Mouse (Mus musculus) G1E (cell line): ENCODE data around the gene Gm14851. TPM values are rescaled to one million over a fixed set of nuclear protein-coding genes. Genes with fewer than 3 reads are reported as not detected.
"Not testable (repeated sequence)": the region's sequence is repeated elsewhere in the genome, so short reads cannot be mapped to it uniquely, and the experiment has no call there.

ENCODE experiments used
- ATAC-seq: 2 replicates; pipeline ENCODE4 v1.8.0; 2016; ENCODE audit warnings: mild to moderate bottlenecking; ENCODE audit not compliant: insufficient number of reproducible peaks, poor library complexity, low FRiP score, severe bottlenecking; ENCODE audit errors: extremely low read depth
- DNase-seq: peaks from one replicate; pipeline ENCODE4 v3.0.0; 2012; ENCODE audit warnings: low spot score
- H3K27me3 ChIP-seq: 2 replicates; pipeline ENCODE4 v1.6.1; 2012; ENCODE audit warnings: mild to moderate bottlenecking, low read length, inconsistent platforms; ENCODE audit not compliant: insufficient read depth
- H3K36me3 ChIP-seq: replicated peaks from 2 replicates; pipeline ENCODE3; 2012; ENCODE audit warnings: mild to moderate bottlenecking, inconsistent platforms
- H3K4me1 ChIP-seq: 2 replicates; pipeline ENCODE4 v1.6.1; 2012; ENCODE audit warnings: low read depth, low read length, inconsistent platforms, mixed read lengths; ENCODE audit not compliant: insufficient read depth
- H3K4me3 ChIP-seq: 2 replicates; pipeline ENCODE4 v1.5.1; 2012; ENCODE audit warnings: low read depth, mild to moderate bottlenecking, inconsistent platforms, low read length, moderate library complexity, mixed read lengths
- H3K9me3 ChIP-seq: replicated peaks from 2 replicates; pipeline ENCODE4 v1.6.1; 2012; ENCODE audit warnings: inconsistent platforms
- CTCF ChIP-seq: IDR thresholded peaks from 2 replicates; pipeline ENCODE4 v1.5.1; 2012; ENCODE audit warnings: low read depth, low read length, inconsistent platforms, mixed read lengths
- TAL1 ChIP-seq: conservative IDR thresholded peaks from 2 replicates; pipeline ENCODE4 v1.6.1; 2012; ENCODE audit warnings: low read depth, low read length, inconsistent platforms, mixed read lengths
- polyA plus RNA-seq: library from polyadenylated mRNA; stranded (reverse); fragments of >175 nt; gene quantifications from 2 replicates; pipeline ENCODE4 v1.2.3, GENCODE M21; 2012
- total RNA-seq, 2 experiments: library from RNA; stranded (forward) in 1 of 2; stranded (reverse) in 1 of 2; fragments of 200-1000 nt in 1 of 2; fragments of >200 nt in 1 of 2; fragmentation: Nextera tagmentation in 1 of 2; gene quantifications; 2 replicates each; pipeline ENCODE4 v1.2.3; 2014 to 2017

The Gm14851 gene
- total RNA-seq (2014; fragmentation: Nextera tagmentation) (not detected in 2 replicates), total RNA-seq (2017) (not detected in 2 replicates), polyA plus RNA-seq (not detected in 2 replicates)

DNA sequence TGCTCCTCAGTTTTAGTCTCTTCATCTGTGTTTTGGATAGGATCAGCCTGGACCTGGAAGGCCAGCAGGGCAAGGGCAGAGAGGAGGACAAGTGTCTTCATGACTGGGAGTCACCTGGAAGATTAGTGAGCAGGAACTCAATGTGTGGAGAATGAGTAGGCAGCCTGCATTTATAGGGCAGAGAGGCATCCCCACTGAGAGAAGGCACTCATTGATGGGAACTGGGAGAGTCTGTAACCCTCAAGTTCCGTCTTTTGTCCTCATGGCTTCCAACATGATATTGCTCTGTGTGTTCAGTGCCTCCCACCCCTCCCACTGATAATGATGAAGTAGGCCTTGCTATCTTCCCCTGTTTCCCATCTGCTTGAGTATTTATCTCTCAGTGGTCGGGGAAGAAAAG is at the start of gene Gm14851:
Gene Gm14851, minus strand, starts transcription at position 101 of the 400 bp plus-strand sequence.
- not testable (repeated sequence) for H3K4me1 ChIP-seq, H3K9me3 ChIP-seq, DNase-seq, H3K27me3 ChIP-seq, ATAC-seq, H3K4me3 ChIP-seq, H3K36me3 ChIP-seq

DNA sequence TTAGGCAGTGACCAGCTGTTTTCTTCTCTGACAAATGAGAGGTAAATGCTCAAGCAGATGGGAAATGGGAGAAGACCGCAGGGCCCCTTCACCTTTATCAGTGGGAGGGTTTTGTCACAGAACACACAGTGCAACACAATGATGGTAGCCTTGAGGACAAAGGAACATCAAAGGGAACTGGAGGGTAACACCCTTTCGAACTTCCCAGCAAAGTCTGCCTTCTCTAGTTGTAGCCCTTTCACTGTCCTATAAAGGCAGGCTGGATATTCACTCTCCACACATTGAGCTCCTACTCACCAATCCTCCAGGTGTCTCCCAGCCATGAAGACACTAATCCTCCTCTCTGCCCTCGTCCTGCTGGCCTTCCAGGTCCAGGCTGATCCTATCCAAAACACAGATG is 38.5 kb upstream of the Gm14851 start, which contains the start of gene Defa30:
Gene Defa30, plus strand, starts transcription at position 301 of the 400 bp plus-strand sequence.
- H3K27me3 ChIP-seq, H3K9me3 ChIP-seq, H3K4me3 ChIP-seq, ATAC-seq, H3K36me3 ChIP-seq, H3K4me1 ChIP-seq, DNase-seq: not testable (repeated sequence)

DNA sequence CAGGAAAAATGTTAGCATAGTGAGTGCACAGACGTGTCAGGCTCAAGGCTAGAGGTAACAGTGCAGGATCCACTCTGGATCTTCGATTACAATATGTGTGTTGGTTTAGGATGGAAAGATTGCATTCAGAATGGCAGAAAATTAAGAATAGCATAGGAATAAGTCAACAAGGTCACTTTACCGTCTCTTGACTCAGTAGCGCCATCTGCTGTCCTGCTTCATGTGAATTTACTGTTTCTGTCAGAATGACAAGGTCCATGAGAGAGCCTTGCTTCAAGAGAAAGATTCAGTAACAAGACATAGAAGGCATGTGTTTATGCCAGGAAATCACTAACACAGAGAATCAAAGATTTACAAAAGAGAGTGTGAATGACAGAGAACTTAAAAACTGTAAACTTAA is 2.7 kb downstream of the Gm14851 start:
- Histone ChIP-seq H3K4me1 (no peaks in the 10 kb centered on the region), H3K4me3 (no peak overlapping the region), H3K36me3 (no peaks in the 10 kb centered on the region), H3K9me3 (no peaks in the 10 kb centered on the region), H3K27me3 (no peaks in the 10 kb centered on the region)
- DNase-seq (peak; percentile 1), ATAC-seq (no peak)
- no peak for TF ChIP-seq TAL1
- peak; percentile 60 for TF ChIP-seq CTCF

DNA sequence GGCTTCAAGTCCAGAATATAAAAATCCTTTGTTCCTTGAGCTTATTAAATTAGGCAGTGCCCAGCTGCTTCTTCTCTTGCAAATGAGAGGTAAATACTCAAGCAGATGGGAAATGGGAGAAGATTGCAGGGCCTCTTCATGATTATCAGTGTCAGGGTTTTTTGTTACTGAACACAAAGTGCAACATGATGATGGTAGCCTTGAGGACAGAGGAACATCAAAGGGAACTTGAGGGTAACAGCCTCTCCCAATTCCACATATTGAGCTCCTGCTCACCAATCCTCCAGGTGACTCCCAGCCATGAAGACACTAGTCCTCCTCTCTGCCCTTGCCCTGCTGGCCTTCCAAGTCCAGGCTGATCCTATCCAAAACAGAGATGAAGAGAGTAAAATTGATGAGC is 11.7 kb downstream of the Gm14851 start, which contains the start of gene Defa25:
Gene Defa25, plus strand, starts transcription at position 301 of the 400 bp plus-strand sequence.
- not testable (repeated sequence) for ATAC-seq, H3K9me3 ChIP-seq, H3K36me3 ChIP-seq, H3K4me1 ChIP-seq, H3K27me3 ChIP-seq, H3K4me3 ChIP-seq, DNase-seq

DNA sequence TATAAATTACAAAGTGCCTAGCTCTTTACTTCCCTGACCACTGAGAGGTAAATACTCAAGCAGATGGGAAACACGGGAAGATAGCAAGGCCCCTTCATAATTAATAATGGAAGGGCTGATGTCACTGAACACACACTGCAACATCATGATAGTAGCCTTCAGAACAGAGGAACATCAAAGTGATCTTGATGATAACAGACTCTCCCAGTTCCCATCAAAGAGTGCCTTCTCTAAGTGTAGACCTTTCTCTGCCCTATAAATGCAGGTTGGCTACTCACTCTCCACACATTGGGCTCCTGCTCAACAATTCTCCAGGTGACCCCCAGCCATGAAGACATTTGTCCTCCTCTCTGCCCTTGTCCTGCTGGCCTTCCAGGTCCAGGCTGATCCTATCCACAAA is 31.1 kb downstream of the Gm14851 start, which contains the start of gene Defa35:
Gene Defa35, plus strand, starts transcription at position 301 of the 400 bp plus-strand sequence.
- H3K9me3 ChIP-seq, H3K4me3 ChIP-seq, H3K27me3 ChIP-seq, H3K4me1 ChIP-seq, DNase-seq, H3K36me3 ChIP-seq, ATAC-seq: not testable (repeated sequence)

DNA sequence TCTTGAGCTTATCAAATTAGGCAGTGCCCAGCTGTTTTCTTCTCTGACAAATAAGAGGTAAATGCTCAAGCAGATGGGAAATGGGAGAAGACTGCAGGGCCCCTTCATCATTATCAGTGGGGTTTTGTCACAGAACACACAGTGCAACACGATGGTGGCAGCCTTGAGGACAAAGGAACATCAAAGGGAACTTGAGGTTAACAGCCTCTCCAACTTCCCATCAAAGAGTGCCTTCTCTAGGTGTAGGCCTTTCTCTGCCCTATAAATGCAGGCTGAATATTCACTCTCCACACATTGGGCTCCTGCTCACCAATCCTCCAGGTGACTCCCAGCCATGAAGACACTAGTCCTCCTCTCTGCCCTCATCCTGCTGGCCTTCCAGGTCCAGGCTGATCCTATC is 41.1 kb downstream of the Gm14851 start, which contains the start of gene Defa23:
Gene Defa23, plus strand, starts transcription at position 301 of the 400 bp plus-strand sequence.
- H3K27me3 ChIP-seq, ATAC-seq, H3K4me1 ChIP-seq, H3K4me3 ChIP-seq, H3K9me3 ChIP-seq, H3K36me3 ChIP-seq, DNase-seq: not testable (repeated sequence)

Other genes starting within 250 kb of the Gm14851 start
- not detected in 2 replicates for gene Defb33, start 203.4 kb downstream of the Gm14851 start, total RNA-seq (2014; fragmentation: Nextera tagmentation)
- not detected in 2 replicates for gene Defb33, start 203.4 kb downstream of the Gm14851 start, total RNA-seq (2017)
- gene Defb33, start 203.4 kb downstream of the Gm14851 start, polyA plus RNA-seq = not detected in 2 replicates
- not detected in 2 replicates for gene Gm15056, start 193.4 kb downstream of the Gm14851 start, total RNA-seq (2014; fragmentation: Nextera tagmentation)
- not detected in 2 replicates for gene Gm15056, start 193.4 kb downstream of the Gm14851 start, total RNA-seq (2017)
- not detected in 2 replicates for gene Gm15056, start 193.4 kb downstream of the Gm14851 start, polyA plus RNA-seq
- gene Gm6040, start 174.0 kb downstream of the Gm14851 start, total RNA-seq (2014; fragmentation: Nextera tagmentation) = not detected in 2 replicates
- gene Gm6040, start 174.0 kb downstream of the Gm14851 start, total RNA-seq (2017) = not detected in 2 replicates
- not detected in 2 replicates for gene Gm6040, start 174.0 kb downstream of the Gm14851 start, polyA plus RNA-seq
- gene AY761185, start 151.3 kb downstream of the Gm14851 start, total RNA-seq (2014; fragmentation: Nextera tagmentation) = not detected in 2 replicates
- not detected in 2 replicates for gene AY761185, start 151.3 kb downstream of the Gm14851 start, total RNA-seq (2017)
- not detected in 2 replicates for gene AY761185, start 151.3 kb downstream of the Gm14851 start, polyA plus RNA-seq
- not detected in 2 replicates for gene Defa21, start 70.5 kb downstream of the Gm14851 start, total RNA-seq (2014; fragmentation: Nextera tagmentation)
- gene Defa21, start 70.5 kb downstream of the Gm14851 start, total RNA-seq (2017) = not detected in 2 replicates
- not detected in 2 replicates for gene Defa21, start 70.5 kb downstream of the Gm14851 start, polyA plus RNA-seq
- not detected in 2 replicates for gene Defa23, start 41.0 kb downstream of the Gm14851 start, total RNA-seq (2014; fragmentation: Nextera tagmentation)
- gene Defa23, start 41.0 kb downstream of the Gm14851 start, total RNA-seq (2017) = not detected in 2 replicates
- gene Defa23, start 41.0 kb downstream of the Gm14851 start, polyA plus RNA-seq = not detected in 2 replicates
- gene Defa35, start 31.0 kb downstream of the Gm14851 start, total RNA-seq (2014; fragmentation: Nextera tagmentation) = not detected in 2 replicates
- gene Defa35, start 31.0 kb downstream of the Gm14851 start, total RNA-seq (2017) = not detected in 2 replicates
- not detected in 2 replicates for gene Defa35, start 31.0 kb downstream of the Gm14851 start, polyA plus RNA-seq
- gene Defa25, start 11.6 kb downstream of the Gm14851 start, total RNA-seq (2014; fragmentation: Nextera tagmentation) = not detected in 2 replicates
- not detected in 2 replicates for gene Defa25, start 11.6 kb downstream of the Gm14851 start, total RNA-seq (2017)
- gene Defa25, start 11.6 kb downstream of the Gm14851 start, polyA plus RNA-seq = not detected in 2 replicates
- gene Defa30, start 38.6 kb upstream of the Gm14851 start, total RNA-seq (2014; fragmentation: Nextera tagmentation) = not detected in 2 replicates
- gene Defa30, start 38.6 kb upstream of the Gm14851 start, total RNA-seq (2017) = not detected in 2 replicates
- gene Defa30, start 38.6 kb upstream of the Gm14851 start, polyA plus RNA-seq = not detected in 2 replicates
- gene Defa22, start 66.2 kb upstream of the Gm14851 start, total RNA-seq (2014; fragmentation: Nextera tagmentation) = not detected in 2 replicates
- not detected in 2 replicates for gene Defa22, start 66.2 kb upstream of the Gm14851 start, total RNA-seq (2017)
- gene Defa22, start 66.2 kb upstream of the Gm14851 start, polyA plus RNA-seq = not detected in 2 replicates
- not detected in 2 replicates for gene Defa31, start 95.6 kb upstream of the Gm14851 start, total RNA-seq (2014; fragmentation: Nextera tagmentation)
- gene Defa31, start 95.6 kb upstream of the Gm14851 start, total RNA-seq (2017) = not detected in 2 replicates
- not detected in 2 replicates for gene Defa31, start 95.6 kb upstream of the Gm14851 start, polyA plus RNA-seq
- not detected in 2 replicates for gene Gm15293, start 105.5 kb upstream of the Gm14851 start, total RNA-seq (2014; fragmentation: Nextera tagmentation)
- not detected in 2 replicates for gene Gm15293, start 105.5 kb upstream of the Gm14851 start, total RNA-seq (2017)
- gene Gm15293, start 105.5 kb upstream of the Gm14851 start, polyA plus RNA-seq = not detected in 2 replicates
- not detected in 2 replicates for gene Gm15292, start 153.7 kb upstream of the Gm14851 start, total RNA-seq (2014; fragmentation: Nextera tagmentation)
- not detected in 2 replicates for gene Gm15292, start 153.7 kb upstream of the Gm14851 start, total RNA-seq (2017)
- gene Gm15292, start 153.7 kb upstream of the Gm14851 start, polyA plus RNA-seq = not detected in 2 replicates
- gene Defa27, start 219.5 kb upstream of the Gm14851 start, total RNA-seq (2014; fragmentation: Nextera tagmentation) = not detected in 2 replicates
- gene Defa27, start 219.5 kb upstream of the Gm14851 start, total RNA-seq (2017) = not detected in 2 replicates
- not detected in 2 replicates for gene Defa27, start 219.5 kb upstream of the Gm14851 start, polyA plus RNA-seq
- gene Defa29, start 231.0 kb upstream of the Gm14851 start, total RNA-seq (2014; fragmentation: Nextera tagmentation) = not detected in 2 replicates
- not detected in 2 replicates for gene Defa29, start 231.0 kb upstream of the Gm14851 start, total RNA-seq (2017)
- not detected in 2 replicates for gene Defa29, start 231.0 kb upstream of the Gm14851 start, polyA plus RNA-seq